Mouse (Mus musculus) kidney, adult 9 months (tissue): ENCODE results near the gene Epc2.
"Not testable (repeated sequence)": the region's sequence is repeated elsewhere in the genome, so short reads cannot be mapped to it uniquely, and the experiment has no call there.

Experiments
- DNase-seq: peaks from one replicate; pipeline ENCODE4 v3.0.0; 2022

The Epc2 gene

DNA sequence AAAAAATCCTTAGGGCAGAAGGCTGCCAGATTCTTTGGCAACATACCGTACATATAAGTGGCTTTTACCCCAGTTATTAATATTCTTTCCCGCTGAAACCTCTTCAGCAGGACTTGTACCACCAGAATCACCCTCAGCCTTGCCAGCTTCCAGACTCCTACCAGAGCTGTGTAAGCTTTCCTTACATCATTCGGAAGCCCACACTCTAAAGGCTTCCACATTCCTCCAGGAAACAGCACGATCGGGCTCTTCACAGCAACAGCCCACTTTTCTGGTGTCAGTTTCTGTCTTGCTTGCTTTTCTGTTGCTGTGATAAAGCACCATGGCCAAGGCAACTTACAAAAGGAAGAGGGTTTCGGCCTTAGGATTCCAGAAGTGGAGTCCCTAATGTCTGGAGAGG lies 21.2 kb downstream of the Epc2 start:
- DNase-seq = no peak

DNA sequence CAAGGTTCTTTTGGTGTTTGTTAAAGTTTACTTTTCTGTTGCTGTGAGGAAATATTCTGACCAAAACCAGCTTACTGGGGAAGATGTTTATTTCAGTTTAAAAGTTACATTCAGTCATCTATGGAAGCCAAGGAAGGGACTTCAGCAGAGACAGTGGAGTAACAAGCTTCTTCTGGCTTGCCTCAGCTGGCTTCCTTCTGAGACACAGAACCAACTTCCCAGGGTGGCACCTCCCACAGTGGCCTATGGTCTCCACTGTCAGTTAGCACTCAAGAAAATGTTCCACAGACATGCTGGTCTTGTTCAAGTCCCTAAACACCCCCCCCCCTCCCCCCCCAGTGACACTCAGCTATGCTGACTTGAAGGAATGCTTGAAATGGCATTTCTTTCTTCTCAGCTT lies 30.9 kb downstream of the Epc2 start:
- DNase-seq = no peak

DNA sequence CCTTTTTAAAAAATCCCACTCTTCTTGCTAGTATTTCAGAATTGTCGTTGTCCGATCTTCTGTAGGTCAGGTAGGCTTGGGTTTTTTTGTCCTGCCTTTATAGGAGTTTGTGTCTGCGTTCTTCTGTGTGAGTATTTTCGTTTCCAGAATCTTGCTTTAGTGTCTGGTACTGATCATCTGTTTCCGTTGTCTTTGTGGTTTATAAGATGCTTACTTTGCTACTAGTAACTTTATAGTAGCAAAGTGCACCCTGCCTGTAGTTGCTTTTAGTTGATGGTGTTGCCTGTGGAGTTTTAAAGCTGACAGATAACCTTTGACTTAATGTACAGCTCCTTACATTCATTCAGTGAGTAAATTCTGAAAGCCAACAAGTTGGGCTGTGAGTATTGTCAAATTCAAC lies 32.1 kb downstream of the Epc2 start:
- no peak for DNase-seq

- DNase-seq = no peak
These were observed 50.1 kb downstream of the Epc2 start for GRCm38 (mm10) chr2:49501435-49501834.

DNA sequence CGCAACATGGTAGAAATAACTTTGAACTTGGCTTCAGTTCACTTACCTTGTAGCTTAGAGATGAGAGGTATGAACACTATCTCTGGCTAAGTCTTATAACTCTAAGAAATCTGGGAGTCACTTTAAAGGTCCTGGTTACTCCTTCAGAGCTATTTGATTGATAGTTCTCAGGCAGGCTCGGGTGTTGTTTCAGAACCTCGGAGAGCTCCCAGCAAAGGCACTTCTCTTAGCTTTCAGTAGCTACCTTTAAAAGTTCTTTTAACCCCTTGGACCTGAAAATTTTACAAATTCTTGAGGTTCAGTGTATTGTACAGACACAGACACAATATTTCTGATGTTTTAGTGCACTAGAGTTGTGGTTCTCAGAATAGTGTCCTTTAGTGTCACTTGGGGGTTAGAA lies 52.3 kb downstream of the Epc2 start:
- DNase-seq = peak; percentile 52

DNA sequence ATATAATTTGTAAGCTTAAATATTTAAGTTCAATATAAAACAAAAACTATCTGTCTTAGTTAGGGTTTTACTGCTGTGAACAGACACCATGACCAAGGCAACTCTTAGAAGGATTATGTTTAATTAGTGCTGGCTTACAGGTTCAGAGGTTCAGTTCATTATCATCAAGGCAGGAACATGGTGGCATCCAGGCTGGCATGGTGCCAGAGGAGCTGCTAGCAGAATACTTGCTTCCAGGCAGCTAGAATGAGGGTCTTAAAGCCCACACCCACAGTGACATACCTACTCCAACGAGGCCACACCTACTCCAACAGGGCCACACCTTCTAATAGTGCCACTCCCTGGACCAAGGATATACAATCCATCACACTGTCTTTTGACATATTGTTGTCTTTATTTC lies 53.9 kb downstream of the Epc2 start:
- not testable (repeated sequence) for DNase-seq

GRCm38 (mm10) chr2:49510832-49511231 lies 59.5 kb downstream of the Epc2 start:
- no peak for DNase-seq

- no peak for DNase-seq
These were observed 64.7 kb downstream of the Epc2 start for GRCm38 (mm10) chr2:49516011-49516410.

DNA sequence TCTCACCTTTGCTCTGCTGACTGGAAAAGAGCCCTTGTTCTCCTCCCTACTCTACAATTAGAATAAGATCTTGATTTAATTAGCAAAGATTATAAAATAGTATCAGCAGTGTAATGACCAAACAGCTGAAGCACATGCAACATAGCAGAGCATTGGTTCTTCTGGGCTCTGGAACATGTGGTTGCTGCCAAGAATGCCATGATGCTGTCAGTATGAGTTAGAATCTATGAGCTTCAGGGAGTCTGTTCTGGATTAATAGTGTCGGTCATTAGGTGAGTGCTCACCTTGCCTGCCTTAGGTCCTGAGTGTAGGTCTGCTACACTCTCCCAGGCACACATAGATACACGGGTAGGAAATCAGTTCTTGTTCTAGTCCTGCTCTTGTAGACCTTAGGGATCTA lies 69.1 kb downstream of the Epc2 start:
- DNase-seq = no peak

GRCm38 (mm10) chr2:49520989-49521388 lies 69.7 kb downstream of the Epc2 start:
- no peak for DNase-seq

DNA sequence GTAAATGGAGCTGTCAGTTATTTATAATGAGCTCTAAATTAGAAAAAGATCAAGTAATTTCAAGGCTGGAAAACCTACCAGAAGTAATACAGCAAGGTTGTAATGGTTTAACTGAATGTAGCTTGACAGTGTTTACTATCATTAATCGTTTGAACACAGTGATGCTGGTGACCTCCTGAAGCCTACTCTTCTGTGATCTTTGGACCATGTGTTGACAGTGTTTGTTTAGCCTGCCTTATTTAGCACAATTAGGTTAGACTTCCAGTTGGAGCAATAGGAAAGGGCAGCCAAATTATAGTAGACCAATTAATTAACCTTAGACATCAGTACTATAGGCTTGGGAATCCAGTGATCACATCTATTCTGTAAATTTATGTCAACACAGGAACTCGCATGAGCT lies 70.3 kb downstream of the Epc2 start:
- DNase-seq = no peak

- no peak for DNase-seq
These were observed 71.3 kb downstream of the Epc2 start for GRCm38 (mm10) chr2:49522578-49522977.

- no peak for DNase-seq
These were observed 85.9 kb downstream of the Epc2 start for GRCm38 (mm10) chr2:49537147-49537546.

- no peak for DNase-seq
These were observed 86.8 kb downstream of the Epc2 start for GRCm38 (mm10) chr2:49538056-49538455.

DNA sequence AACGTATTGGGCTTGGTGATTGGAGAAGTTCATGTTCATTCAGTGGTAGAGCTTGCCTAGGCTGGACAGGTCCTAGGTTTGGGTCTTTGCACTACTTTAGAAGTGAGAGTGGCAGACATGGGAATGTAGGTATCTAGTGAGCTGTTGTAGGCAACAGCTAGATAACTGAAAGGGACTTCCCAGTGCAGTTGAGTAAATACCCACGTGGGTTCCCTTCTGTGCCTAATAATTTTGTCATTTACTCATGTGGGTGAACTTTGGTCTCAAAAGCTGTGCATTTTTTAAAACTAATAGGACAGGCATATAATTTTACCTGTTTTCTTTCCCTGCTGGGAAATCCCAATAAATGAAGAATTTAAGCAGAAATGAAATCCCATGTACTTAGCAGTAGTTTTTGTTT lies 88.5 kb downstream of the Epc2 start:
- DNase-seq = no peak

DNA sequence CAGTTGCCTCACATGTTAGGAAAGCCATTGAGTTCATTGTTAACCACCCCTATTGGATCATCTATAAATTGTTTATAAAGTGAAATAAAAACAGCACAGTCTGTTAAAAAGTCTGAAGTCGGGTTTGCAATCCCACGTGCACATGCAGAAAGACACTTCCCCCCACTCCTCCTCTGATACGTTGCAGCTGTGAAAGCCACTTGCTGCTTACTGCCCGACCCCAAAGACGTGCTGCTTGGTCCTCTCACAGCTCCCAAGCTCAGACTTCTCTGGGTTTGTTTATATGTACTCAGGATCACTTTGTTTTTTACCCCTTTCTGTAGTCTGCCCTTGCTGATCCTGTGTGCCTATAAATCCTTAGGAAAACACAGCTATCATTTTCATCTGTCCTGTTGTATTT lies 96.5 kb downstream of the Epc2 start:
- no peak for DNase-seq

- no peak for DNase-seq
These were observed 97.2 kb downstream of the Epc2 start for GRCm38 (mm10) chr2:49548492-49548891.

GRCm38 (mm10) chr2:49553096-49553495 lies 101.8 kb downstream of the Epc2 start:
- DNase-seq = no peak

GRCm38 (mm10) chr2:49557339-49557738 lies 106.1 kb downstream of the Epc2 start:
- DNase-seq = no peak

- DNase-seq = no peak
These were observed 107.1 kb downstream of the Epc2 start for GRCm38 (mm10) chr2:49558361-49558760.

DNA sequence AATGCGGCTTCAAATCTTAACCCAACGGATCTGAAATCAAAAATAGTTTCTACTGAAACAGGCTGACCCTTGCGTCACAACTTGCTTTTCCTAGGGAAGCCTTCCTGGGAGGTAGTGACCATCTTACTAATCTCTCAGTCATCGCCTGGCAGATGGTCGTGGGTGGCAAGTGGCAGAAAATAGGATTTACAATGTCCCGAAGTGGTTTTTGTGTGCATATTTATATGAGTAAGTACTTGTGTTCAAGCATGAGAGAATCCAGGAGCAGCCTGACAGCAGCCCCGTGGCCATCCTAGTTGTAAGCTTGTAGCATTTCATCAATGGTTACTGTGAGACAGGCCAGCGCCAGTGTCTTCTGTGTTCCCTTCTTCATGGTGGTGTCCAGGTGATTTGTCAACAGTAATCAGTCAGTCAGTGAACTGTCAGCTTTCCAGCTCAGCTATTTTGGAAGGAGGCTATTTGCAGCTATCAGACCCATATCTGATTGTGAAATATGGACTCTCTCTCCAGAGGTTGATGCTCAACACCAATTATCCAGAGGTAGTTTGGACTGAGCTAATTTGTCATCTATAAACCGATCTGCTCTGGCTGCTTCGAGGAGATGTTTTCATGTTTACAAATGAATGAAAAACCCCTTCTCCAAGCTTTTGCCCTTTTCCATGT lies 111.5 kb downstream of the Epc2 start:
- no peak for DNase-seq

GRCm38 (mm10) chr2:49569862-49570777 lies 118.8 kb downstream of the Epc2 start:
- DNase-seq = peak; percentile 87

- DNase-seq = no peak
These were observed 119.5 kb downstream of the Epc2 start for GRCm38 (mm10) chr2:49570778-49571101.

- no peak for DNase-seq
These were observed 120.1 kb downstream of the Epc2 start for GRCm38 (mm10) chr2:49571159-49571920.
